Mouse (Mus musculus): ENCODE measurements around the gene Gm42688. TPM values are rescaled to one million over a fixed set of nuclear protein-coding genes. Genes with fewer than 3 reads are reported as not detected.

Gene Gm42688
- polyA plus RNA-seq, 1 experiment from 2014 or later, result 1.1 TPM

GRCm38 (mm10) chr6:83147280-83147679, 45.9 kb downstream of the Gm42688 start:
- WGBS, result 59% methylated on average over 7 of the region's 7 CpGs
- Histone ChIP-seq H3K27me3 (ENCODE audit: control insufficient read depth, insufficient read depth, low read length) (no peaks in the 10 kb centered on the region), H3K27ac (replicated peaks) (no peak overlapping the region), H3K36me3 (ENCODE audit: control insufficient read depth, insufficient read depth, low read length) (peaks cover 12% of the 10 kb centered on the region; the same call in 1 of the 2 replicates), H3K4me1 (replicated peaks; ENCODE audit: control insufficient read depth, insufficient read depth) (peaks cover 1% of the 10 kb centered on the region; the same call in 1 of the 2 replicates), H3K4me3 (ENCODE audit: low read depth, low read length) (no peak overlapping the region), H3K9ac (ENCODE audit: low read length) (no peak overlapping the region), H3K4me2 (replicated peaks; ENCODE audit: low read depth) (no peak overlapping the region), H3K9me3 (ENCODE audit: control insufficient read depth, low read length) (no peaks in the 10 kb centered on the region)
- TF ChIP-seq CTCF (IDR thresholded peaks at IDR 0.05; ENCODE audit: low read depth) (no peak), EP300 (optimal IDR thresholded peaks at IDR 0.05) (no peak)
- DNase-seq (ENCODE audit: low spot score) (no peak), ATAC-seq (ENCODE audit: low FRiP score, low TSS enrichment) (no peak)

- no peaks in the 10 kb centered on the region for H3K4me1 ChIP-seq (replicated peaks; ENCODE audit: control insufficient read depth, insufficient read depth)
- TF ChIP-seq CTCF (IDR thresholded peaks at IDR 0.05; ENCODE audit: low read depth) (no peak), EP300 (optimal IDR thresholded peaks at IDR 0.05) (no peak)
- no peak overlapping the region for H3K9ac ChIP-seq (ENCODE audit: low read length)
- H3K36me3 ChIP-seq (ENCODE audit: control insufficient read depth, insufficient read depth, low read length), result peaks cover 9% of the 10 kb centered on the region; the same call in 1 of the 2 replicates
- H3K27me3 ChIP-seq (ENCODE audit: control insufficient read depth, insufficient read depth, low read length), result no peaks in the 10 kb centered on the region
- no peak overlapping the region for H3K4me2 ChIP-seq (replicated peaks; ENCODE audit: low read depth)
- H3K4me3 ChIP-seq (ENCODE audit: low read depth, low read length), result no peak overlapping the region
- no peaks in the 10 kb centered on the region for H3K9me3 ChIP-seq (ENCODE audit: control insufficient read depth, low read length)
- ATAC-seq (ENCODE audit: low FRiP score, low TSS enrichment) (no peak), DNase-seq (ENCODE audit: low spot score) (no peak)
- WGBS, result 48% methylated on average over 8 of the region's 8 CpGs
- no peak overlapping the region for H3K27ac ChIP-seq (replicated peaks)
These were observed 50.3 kb downstream of the Gm42688 start for GRCm38 (mm10) chr6:83151721-83152120.

- TF ChIP-seq EP300 (optimal IDR thresholded peaks at IDR 0.05), result no peak
- no peak for TF ChIP-seq CTCF (IDR thresholded peaks at IDR 0.05; ENCODE audit: low read depth)
- WGBS, result 88% methylated on average over 12 of the region's 12 CpGs
- H3K27ac ChIP-seq (replicated peaks), result no peak overlapping the region
- DNase-seq (ENCODE audit: low spot score), result no peak
- H3K4me2 ChIP-seq (replicated peaks; ENCODE audit: low read depth), result no peak overlapping the region
- peaks cover 7% of the 10 kb centered on the region; the same call in 1 of the 2 replicates for H3K36me3 ChIP-seq (ENCODE audit: control insufficient read depth, insufficient read depth, low read length)
- no peaks in the 10 kb centered on the region for H3K9me3 ChIP-seq (ENCODE audit: control insufficient read depth, low read length)
- no peak overlapping the region for H3K4me3 ChIP-seq (ENCODE audit: low read depth, low read length)
- H3K9ac ChIP-seq (ENCODE audit: low read length), result no peak overlapping the region
- H3K27me3 ChIP-seq (ENCODE audit: control insufficient read depth, insufficient read depth, low read length), result no peaks in the 10 kb centered on the region
- no peaks in the 10 kb centered on the region for H3K4me1 ChIP-seq (replicated peaks; ENCODE audit: control insufficient read depth, insufficient read depth)
- no peak for ATAC-seq (ENCODE audit: low FRiP score, low TSS enrichment)
These were observed 51.6 kb downstream of the Gm42688 start for GRCm38 (mm10) chr6:83153038-83153437.

GRCm38 (mm10) chr6:83153485-83153884, 52.1 kb downstream of the Gm42688 start:
- DNase-seq (ENCODE audit: low spot score), result no peak
- 0 out of 2 replicates have a peak, but pooled peaks cover 5% of the 10 kb centered on the region for H3K36me3 ChIP-seq (ENCODE audit: control insufficient read depth, insufficient read depth, low read length)
- H3K4me3 ChIP-seq (ENCODE audit: low read depth, low read length), result no peak overlapping the region
- no peak overlapping the region for H3K4me2 ChIP-seq (replicated peaks; ENCODE audit: low read depth)
- ATAC-seq (ENCODE audit: low FRiP score, low TSS enrichment), result no peak
- H3K27ac ChIP-seq (replicated peaks), result no peak overlapping the region
- no peak overlapping the region for H3K9ac ChIP-seq (ENCODE audit: low read length)
- H3K4me1 ChIP-seq (replicated peaks; ENCODE audit: control insufficient read depth, insufficient read depth), result no peaks in the 10 kb centered on the region
- 82% methylated on average over 5 of the region's 5 CpGs for WGBS
- H3K27me3 ChIP-seq (ENCODE audit: control insufficient read depth, insufficient read depth, low read length), result no peaks in the 10 kb centered on the region
- H3K9me3 ChIP-seq (ENCODE audit: control insufficient read depth, low read length), result no peaks in the 10 kb centered on the region
- TF ChIP-seq EP300 (optimal IDR thresholded peaks at IDR 0.05) (no peak), CTCF (IDR thresholded peaks at IDR 0.05; ENCODE audit: low read depth) (no peak)

- H3K9ac ChIP-seq (ENCODE audit: low read length), result peak overlapping the region; percentile 48
- WGBS, result 8% methylated on average over 23 of the region's 23 CpGs
- no peaks in the 10 kb centered on the region for H3K27me3 ChIP-seq (ENCODE audit: control insufficient read depth, insufficient read depth, low read length)
- H3K4me1 ChIP-seq (replicated peaks; ENCODE audit: control insufficient read depth, insufficient read depth), result no peaks in the 10 kb centered on the region
- TF ChIP-seq EP300 (optimal IDR thresholded peaks at IDR 0.05) (no peak), CTCF (IDR thresholded peaks at IDR 0.05; ENCODE audit: low read depth) (no peak)
- H3K4me3 ChIP-seq (ENCODE audit: low read depth, low read length), result peak overlapping the region; percentile 50
- H3K4me2 ChIP-seq (replicated peaks; ENCODE audit: low read depth), result peak overlapping the region; percentile 81
- 0 out of 2 replicates have a peak, but pooled peaks cover 2% of the 10 kb centered on the region for H3K36me3 ChIP-seq (ENCODE audit: control insufficient read depth, insufficient read depth, low read length)
- ATAC-seq (ENCODE audit: low FRiP score, low TSS enrichment) (0 out of 2 replicates have a peak, but pooled peaks have one; percentile 16), DNase-seq (ENCODE audit: low spot score) (no peak)
- H3K9me3 ChIP-seq (ENCODE audit: control insufficient read depth, low read length), result no peaks in the 10 kb centered on the region
- no peak overlapping the region for H3K27ac ChIP-seq (replicated peaks)
These were observed 54.3 kb downstream of the Gm42688 start for GRCm38 (mm10) chr6:83155552-83156238.

GRCm38 (mm10) chr6:83156259-83156684, 54.9 kb downstream of the Gm42688 start, which contains the start of the genes Wdr54 and 1700003E16Rik:
Wdr54 (minus strand) TSS chr6:83156397.
1700003E16Rik (plus strand) TSS chr6:83156404.
- TF ChIP-seq EP300 (optimal IDR thresholded peaks at IDR 0.05) (no peak), CTCF (IDR thresholded peaks at IDR 0.05; ENCODE audit: low read depth) (no peak)
- DNase-seq (ENCODE audit: low spot score) (peak; percentile 61), ATAC-seq (ENCODE audit: low FRiP score, low TSS enrichment) (peak; percentile 52; the same call in 1 of the 2 replicates)
- H3K27ac ChIP-seq (replicated peaks), result no peak within 1 kb of the TSS
- H3K36me3 ChIP-seq (ENCODE audit: control insufficient read depth, insufficient read depth, low read length), result 0 out of 2 replicates have a peak, but pooled peaks cover 2% of the 10 kb centered on the region
- H3K4me3 ChIP-seq (ENCODE audit: low read depth, low read length), result peak within 1 kb of the TSS; percentile 50
- H3K9me3 ChIP-seq (ENCODE audit: control insufficient read depth, low read length), result no peaks in the 10 kb centered on the region
- peak within 1 kb of the TSS; percentile 48 for H3K9ac ChIP-seq (ENCODE audit: low read length)
- H3K4me1 ChIP-seq (replicated peaks; ENCODE audit: control insufficient read depth, insufficient read depth), result no peaks in the 10 kb centered on the region
- peak within 1 kb of the TSS; percentile 81 for H3K4me2 ChIP-seq (replicated peaks; ENCODE audit: low read depth)
- 1% methylated on average over 32 of the region's 32 CpGs for WGBS
- H3K27me3 ChIP-seq (ENCODE audit: control insufficient read depth, insufficient read depth, low read length), result 0 out of 2 replicates have a peak, but pooled peaks cover 2% of the 10 kb centered on the region

Measured in stomach, postnatal 0 days (tissue).